Mouse (Mus musculus) heart, postnatal 0 days (tissue): ENCODE results near the gene 4921517D22Rik. TPM values are rescaled to one million over a fixed set of nuclear protein-coding genes. Genes with fewer than 3 reads are reported as not detected.
A peak's percentile ranks its signal among the peaks of the same experiment; 100 is the strongest.
"Not testable (repeated sequence)": the region's sequence is repeated elsewhere in the genome, so short reads cannot be mapped to it uniquely, and the experiment has no call there.

Experiments used
- ATAC-seq: fragments of 200-750 bp; cut with Nextera tagmentation; 2 replicates; pipeline ENCODE4 v1.8.0; 2017; ENCODE audit warnings: low read depth, moderate number of reproducible peaks, moderate library complexity; ENCODE audit not compliant: insufficient read depth
- DNase-seq: peaks from one replicate; pipeline ENCODE4 v3.0.0-alpha.2; 2016; ENCODE audit warnings: low spot score
- H3K27ac ChIP-seq: fragments of 300-500 bp; sonication (generic); 2 replicates; pipeline ENCODE4 v1.5.1; 2014; ENCODE audit warnings: low read depth, mild to moderate bottlenecking
- H3K27me3 ChIP-seq: fragments of 300-500 bp; sonication (generic); 2 replicates; pipeline ENCODE4 v1.6.1; 2014; ENCODE audit warnings: low read length, mixed read lengths; ENCODE audit not compliant: control insufficient read depth, insufficient read depth
- H3K36me3 ChIP-seq: fragments of 300-500 bp; sonication (generic); replicated peaks from 2 replicates; pipeline ENCODE4 v1.6.1; 2014; ENCODE audit warnings: low read length, mixed read lengths; ENCODE audit not compliant: control insufficient read depth, insufficient read depth
- H3K4me1 ChIP-seq: fragments of 300-500 bp; sonication (generic); 2 replicates; pipeline ENCODE4 v1.6.1; 2014; ENCODE audit warnings: antibody characterized with exemption; ENCODE audit not compliant: control insufficient read depth, insufficient read depth
- H3K4me2 ChIP-seq: fragments of 300-500 bp; sonication (generic); 2 replicates; pipeline ENCODE4 v1.6.1; 2014; ENCODE audit warnings: low read depth, mild to moderate bottlenecking, low read length, moderate library complexity
- H3K4me3 ChIP-seq: fragments of 300-500 bp; sonication (generic); 2 replicates; pipeline ENCODE4 v1.5.1; 2014; ENCODE audit warnings: low read depth, low read length
- H3K9ac ChIP-seq: fragments of 300-500 bp; sonication (generic); replicated peaks from 2 replicates; pipeline ENCODE4 v1.6.1; 2014; ENCODE audit warnings: low read depth, low read length, mixed read lengths
- H3K9me3 ChIP-seq: fragments of 300-500 bp; sonication (generic); replicated peaks from 2 replicates; pipeline ENCODE4 v1.6.1; 2016; ENCODE audit warnings: low read length; ENCODE audit not compliant: control insufficient read depth
- CTCF ChIP-seq: IDR thresholded peaks from 2 replicates; pipeline ENCODE4 v1.5.1; 2016; ENCODE audit warnings: antibody characterized with exemption, control low read depth, low read depth
- EP300 ChIP-seq: IDR thresholded peaks from 2 replicates; pipeline ENCODE4 v1.6.1; 2016; ENCODE audit warnings: antibody characterized with exemption, low read depth
- WGBS: fragments of 180-500 bp; shearing (Covaris S2); extraction: QIAGEN DNeasy Blood & Tissue Kit; methylation state at CpG from one replicate; pipeline ENCODE4 v1.1.7; 2014; 5-methylcytosine and 5-hydroxymethylcytosine counted together
- polyA plus RNA-seq: library from polyadenylated mRNA; unstranded; fragments of >200 nt; fragmentation: Nextera tagmentation; extraction: Ambion mirVana; gene quantifications from 2 replicates; pipeline ENCODE4 v1.2.1, GENCODE M21; 2015
- total RNA-seq: library from RNA; depleted of rRNA; stranded (reverse); fragments of >200 nt; gene quantifications from 2 replicates; pipeline ENCODE4 v1.2.3, GENCODE M21; 2014; ENCODE audit warnings: low replicate concordance; rRNA removed

Gene 4921517D22Rik
- total RNA-seq: not detected in 2 replicates
- polyA plus RNA-seq: not detected in 2 replicates

DNA sequence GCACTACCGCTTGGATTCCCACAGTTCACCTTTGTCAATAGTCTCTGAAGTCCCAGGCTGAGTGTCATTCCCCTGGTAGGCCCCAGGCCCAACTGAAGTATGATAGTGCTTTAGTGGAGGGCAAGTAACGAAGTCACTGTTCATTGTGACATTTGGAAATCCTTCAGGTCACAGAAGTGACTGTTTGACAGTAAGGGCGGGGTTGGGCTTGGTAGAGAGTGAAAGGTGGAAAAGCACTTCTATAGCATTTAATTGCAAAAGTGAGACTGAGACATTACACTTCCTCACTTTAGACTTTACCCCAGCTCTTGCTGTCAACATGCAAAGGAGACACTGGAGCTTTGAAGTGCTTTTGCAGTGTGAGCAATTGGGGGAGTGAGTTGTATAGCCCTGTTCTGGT, at the start of gene 4921517D22Rik:
4921517D22Rik (minus strand) TSS at position 101 of the 400 bp plus-strand sequence.
- ATAC-seq: no peak
- Histone ChIP-seq H3K36me3 (no peaks in the 10 kb centered on the region), H3K9me3 (no peaks in the 10 kb centered on the region), H3K4me2 (no peak within 1 kb of the TSS), H3K27ac (no peak within 1 kb of the TSS), H3K4me1 (no peaks in the 10 kb centered on the region), H3K9ac (no peak within 1 kb of the TSS), H3K27me3 (no peaks in the 10 kb centered on the region), H3K4me3 (no peak within 1 kb of the TSS)
- TF ChIP-seq EP300: no peak
- TF ChIP-seq CTCF: no peak
- DNase-seq: no peak
- 77% methylated on average over 3 of the region's 3 CpGs for WGBS

DNA sequence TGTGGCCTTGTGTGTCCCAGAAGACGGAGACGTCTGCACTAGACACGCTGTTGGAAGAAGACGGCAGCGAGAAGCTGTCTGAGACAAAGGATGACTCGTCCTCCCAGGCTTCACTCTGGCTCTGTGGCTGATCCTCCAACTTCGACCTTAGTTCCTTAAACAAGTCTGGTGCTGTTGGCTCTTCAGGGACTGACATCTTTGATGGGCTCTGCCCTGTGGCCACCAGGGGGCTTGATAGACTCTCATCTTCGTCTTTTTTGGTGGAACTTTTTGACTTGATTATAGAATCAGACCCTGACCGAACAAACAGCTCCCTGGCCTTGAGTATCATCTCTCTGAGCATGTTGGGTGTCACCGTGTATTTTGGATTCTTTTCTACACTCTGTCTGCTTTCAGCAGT, 47.8 kb upstream of the 4921517D22Rik start:
- ATAC-seq (no peak), DNase-seq (no peak)
- no peak overlapping the region for H3K9ac ChIP-seq
- H3K4me2 ChIP-seq: no peak overlapping the region
- H3K9me3 ChIP-seq: no peaks in the 10 kb centered on the region
- H3K27me3 ChIP-seq: no peaks in the 10 kb centered on the region
- peak; percentile 35 for TF ChIP-seq CTCF
- no peak for TF ChIP-seq EP300
- H3K4me1 ChIP-seq: peaks cover 7% of the 10 kb centered on the region
- WGBS: 59% methylated on average over 10 of the region's 10 CpGs
- no peaks in the 10 kb centered on the region for H3K36me3 ChIP-seq
- no peak overlapping the region for H3K27ac ChIP-seq
- no peak overlapping the region for H3K4me3 ChIP-seq

DNA sequence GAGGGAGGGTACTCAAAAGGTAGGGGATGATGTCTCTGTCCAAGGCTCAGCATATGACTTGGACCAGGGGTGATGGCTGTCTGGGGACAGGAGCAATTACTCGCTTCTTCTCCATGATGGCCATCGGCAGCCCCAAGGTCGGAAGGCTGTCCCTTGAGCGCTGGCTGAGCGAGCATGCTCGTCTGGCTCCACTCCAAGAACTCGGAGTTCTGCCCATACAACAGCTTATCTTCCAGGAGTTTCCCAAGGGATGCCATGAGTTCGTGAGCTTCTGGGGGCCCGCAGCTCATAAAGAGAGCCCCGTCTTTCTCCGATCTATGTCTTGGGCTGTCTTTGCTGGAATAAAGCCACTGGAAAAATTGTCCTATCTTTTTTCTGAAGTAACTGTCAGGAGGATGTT, 47.2 kb upstream of the 4921517D22Rik start:
- 24% methylated on average over 11 of the region's 11 CpGs for WGBS
- DNase-seq: peak; percentile 42
- no peak for TF ChIP-seq CTCF
- H3K27ac ChIP-seq: no peak overlapping the region
- no peaks in the 10 kb centered on the region for H3K9me3 ChIP-seq
- H3K4me3 ChIP-seq: no peak overlapping the region
- H3K36me3 ChIP-seq: no peaks in the 10 kb centered on the region
- 0 out of 2 replicates have a peak overlapping the region, but pooled peaks have one; percentile 23 for H3K4me2 ChIP-seq
- no peak overlapping the region for H3K9ac ChIP-seq
- ATAC-seq: peak; percentile 63; the same call in 1 of the 2 replicates
- peaks cover 7% of the 10 kb centered on the region for H3K4me1 ChIP-seq
- H3K27me3 ChIP-seq: no peaks in the 10 kb centered on the region

DNA sequence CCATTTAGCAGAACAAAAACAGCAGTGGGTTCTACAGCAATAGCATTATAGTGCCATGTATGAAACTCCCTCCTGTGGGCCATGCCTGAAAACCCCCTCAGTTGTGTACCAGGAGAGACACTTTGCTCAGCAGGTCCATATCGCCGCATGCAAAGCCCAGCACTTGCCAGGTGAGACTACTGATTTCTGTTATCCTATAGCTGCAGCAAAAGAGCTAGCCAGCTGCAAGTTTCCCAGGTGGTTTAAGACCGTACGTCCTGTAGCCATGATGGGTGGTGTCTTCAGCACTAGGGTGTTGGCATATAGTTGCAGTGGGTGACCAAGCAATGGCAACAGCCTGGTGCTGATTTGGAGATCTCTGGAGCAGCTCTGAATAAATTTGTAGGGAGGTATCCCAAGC, 45.5 kb upstream of the 4921517D22Rik start:
- Histone ChIP-seq H3K9me3 (no peaks in the 10 kb centered on the region), H3K27ac (no peak overlapping the region), H3K27me3 (no peaks in the 10 kb centered on the region), H3K36me3 (no peaks in the 10 kb centered on the region), H3K9ac (no peak overlapping the region), H3K4me2 (no peak overlapping the region), H3K4me3 (no peak overlapping the region), H3K4me1 (peaks cover 7% of the 10 kb centered on the region)
- DNase-seq: no peak
- 85% methylated on average over 4 of the region's 4 CpGs for WGBS
- ATAC-seq: no peak
- no peak for TF ChIP-seq CTCF
- TF ChIP-seq EP300: no peak

DNA sequence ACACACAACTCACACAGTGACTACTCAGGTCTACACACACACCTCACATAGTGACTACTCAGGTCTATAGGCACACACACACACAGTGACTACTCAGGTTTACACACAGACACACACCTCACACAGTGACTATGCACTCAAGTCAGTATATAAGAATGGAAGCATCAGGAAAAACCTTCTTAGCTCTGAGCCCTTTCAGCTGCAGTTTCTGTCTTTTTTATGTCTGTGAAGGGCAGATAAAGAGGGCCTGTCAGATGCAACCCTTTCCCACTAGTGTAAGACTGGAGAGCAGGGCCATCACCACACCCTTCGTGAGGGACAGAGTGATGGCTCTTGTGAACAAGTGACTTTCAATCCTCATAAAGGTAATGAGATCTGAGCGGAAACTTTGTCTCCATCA, 44.5 kb upstream of the 4921517D22Rik start:
- WGBS: 80% methylated on average over 2 of the region's 2 CpGs
- no peak for ATAC-seq
- H3K4me3 ChIP-seq: no peak overlapping the region
- H3K27me3 ChIP-seq: no peaks in the 10 kb centered on the region
- H3K27ac ChIP-seq: no peak overlapping the region
- peaks cover 7% of the 10 kb centered on the region for H3K4me1 ChIP-seq
- TF ChIP-seq EP300: no peak
- TF ChIP-seq CTCF: no peak
- no peaks in the 10 kb centered on the region for H3K9me3 ChIP-seq
- H3K9ac ChIP-seq: no peak overlapping the region
- no peak for DNase-seq
- H3K4me2 ChIP-seq: no peak overlapping the region
- H3K36me3 ChIP-seq: no peaks in the 10 kb centered on the region

DNA sequence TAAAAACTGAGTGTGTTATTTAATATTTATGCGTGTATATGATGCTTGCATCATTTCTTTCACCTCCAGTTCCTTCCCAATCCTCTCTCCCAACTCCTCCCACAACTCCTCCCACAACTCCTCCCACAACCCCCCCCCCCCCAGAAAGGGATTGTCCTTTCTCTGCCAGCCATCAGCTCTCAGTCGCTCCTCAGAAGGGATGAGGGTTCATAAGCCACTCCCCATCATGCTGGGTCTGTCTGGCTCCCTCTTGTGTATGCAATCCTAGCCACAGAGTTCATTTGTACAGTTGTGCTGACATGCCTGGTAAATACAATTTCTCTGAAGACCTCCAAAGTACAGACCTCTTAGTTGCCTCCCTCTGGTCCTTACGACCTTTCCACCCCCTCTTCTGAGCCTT, 41.3 kb upstream of the 4921517D22Rik start:
- no peak overlapping the region for H3K4me3 ChIP-seq
- no peak overlapping the region for H3K4me2 ChIP-seq
- no peaks in the 10 kb centered on the region for H3K27me3 ChIP-seq
- 31% methylated on average over 3 of the region's 3 CpGs for WGBS
- DNase-seq (peak; percentile 61), ATAC-seq (peak; percentile 71)
- H3K9ac ChIP-seq: no peak overlapping the region
- no peaks in the 10 kb centered on the region for H3K9me3 ChIP-seq
- no peaks in the 10 kb centered on the region for H3K4me1 ChIP-seq
- TF ChIP-seq EP300 (no peak), CTCF (peak; percentile 36)
- H3K27ac ChIP-seq: no peak overlapping the region
- H3K36me3 ChIP-seq: no peaks in the 10 kb centered on the region

DNA sequence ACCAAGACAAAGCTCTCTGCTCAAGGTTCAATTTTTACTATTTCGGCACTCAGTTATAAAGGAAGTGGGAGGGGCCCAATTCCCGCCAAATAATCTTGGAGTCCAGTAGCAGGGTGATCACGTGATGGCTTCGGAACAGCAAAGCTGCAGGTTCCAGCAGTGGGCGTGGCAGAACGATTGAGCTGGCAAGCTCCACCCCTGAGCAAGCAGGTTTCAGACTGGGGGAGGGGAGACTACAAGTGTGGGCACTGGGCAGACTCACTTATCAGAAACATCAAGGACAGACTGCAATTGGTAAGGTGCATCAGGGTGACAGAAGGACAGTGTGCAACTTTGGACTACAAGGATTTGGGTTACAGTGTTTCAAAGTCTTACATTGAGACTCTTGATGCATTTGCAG, 40.4 kb upstream of the 4921517D22Rik start:
- WGBS: 34% methylated on average over 6 of the region's 6 CpGs
- H3K4me2 ChIP-seq, H3K27ac ChIP-seq, ATAC-seq, H3K4me3 ChIP-seq, H3K36me3 ChIP-seq, H3K9me3 ChIP-seq, DNase-seq, H3K27me3 ChIP-seq, H3K9ac ChIP-seq, H3K4me1 ChIP-seq: not testable (repeated sequence)
